Mouse (Mus musculus) neutrophil, adult 5-6 weeks (primary cell): ENCODE data around the gene Kcnd3. TPM values are rescaled to one million over a fixed set of nuclear protein-coding genes. Genes with fewer than 3 reads are reported as not detected.
"Not testable (repeated sequence)": the region's sequence is repeated elsewhere in the genome, so short reads cannot be mapped to it uniquely, and the experiment has no call there.

ENCODE experiments used
- ATAC-seq: fragments of 151-379, 151-347 bp; 2 replicates; pipeline ENCODE4 v1.8.0; 2017; ENCODE audit warnings: mild to moderate bottlenecking, moderate TSS enrichment; ENCODE audit not compliant: insufficient number of reproducible peaks, poor library complexity, low FRiP score, severe bottlenecking; ENCODE audit errors: extremely low read depth
- total RNA-seq: library from RNA; stranded (forward); fragments of 200-1000 nt; gene quantifications from 2 replicates; pipeline ENCODE4 v1.2.3, GENCODE M21; 2017

Gene Kcnd3
- total RNA-seq, 1 experiment from 2014 or later = not detected

DNA sequence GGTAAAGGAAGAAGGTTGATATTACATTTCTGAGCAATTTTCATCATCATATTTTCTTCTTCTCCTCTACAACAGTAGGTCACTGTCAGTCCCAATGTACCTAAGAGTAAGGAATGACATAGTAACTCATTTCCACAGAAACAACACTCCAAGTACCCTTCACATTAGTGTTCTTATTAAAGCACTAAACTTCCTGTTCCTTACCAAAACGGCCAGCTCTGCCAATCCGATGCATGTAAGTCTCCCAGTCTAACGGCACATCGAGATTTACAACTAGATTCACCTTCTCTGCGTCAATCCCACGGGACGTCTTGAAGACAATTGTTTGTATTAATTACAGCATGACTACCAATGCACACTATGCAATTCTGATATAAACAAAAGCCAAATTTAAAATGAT, 228.2 kb downstream of the Kcnd3 start:
- no peak for ATAC-seq

GRCm38 (mm10) chr3:105686394-105687323, 234.5 kb downstream of the Kcnd3 start:
- no peak for ATAC-seq

- ATAC-seq = peak; percentile 89
These were observed 235.4 kb downstream of the Kcnd3 start, which contains the start of gene Ddx20 for GRCm38 (mm10) chr3:105687324-105688060. Gene Ddx20, minus strand, starts transcription at chr3:105687574.

GRCm38 (mm10) chr3:105688536-105688935, 236.4 kb downstream of the Kcnd3 start:
- ATAC-seq = no peak

DNA sequence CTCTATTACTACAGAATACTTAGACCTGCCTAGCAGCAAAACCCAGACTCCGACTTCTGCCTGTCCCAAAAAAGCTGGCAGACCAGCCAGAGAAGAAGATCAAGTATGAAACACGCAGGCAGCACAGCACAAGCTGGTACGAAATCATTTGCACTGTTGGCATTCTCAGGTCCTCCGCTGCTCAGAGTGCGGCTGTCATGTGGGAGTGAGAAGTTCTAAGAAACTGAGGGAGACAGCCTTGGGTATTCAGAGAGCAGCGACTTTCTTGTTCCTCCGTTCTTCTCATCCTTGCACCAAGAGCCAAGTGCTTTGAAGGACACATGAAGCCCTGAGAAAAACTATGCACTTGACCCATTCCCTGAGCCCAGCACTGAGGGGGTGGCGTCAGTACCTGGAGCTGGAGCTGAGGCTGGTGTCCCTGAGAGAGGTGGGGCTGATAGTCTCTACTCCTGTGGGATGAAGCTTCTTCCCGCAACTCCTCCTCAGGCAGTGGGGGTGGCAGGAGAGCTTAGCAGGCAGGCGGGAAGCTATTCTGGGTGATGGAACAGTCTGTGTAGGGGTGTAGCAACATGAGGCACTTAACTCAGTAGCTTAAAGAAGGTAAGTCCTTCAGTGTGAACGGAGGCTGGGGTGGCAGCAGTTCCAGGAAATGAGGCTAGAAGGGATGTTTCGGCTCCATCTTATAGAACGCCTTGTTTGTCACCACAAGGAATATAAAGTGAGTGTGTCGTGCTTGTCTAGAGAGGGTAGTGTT, 241.4 kb downstream of the Kcnd3 start:
- ATAC-seq = no peak

DNA sequence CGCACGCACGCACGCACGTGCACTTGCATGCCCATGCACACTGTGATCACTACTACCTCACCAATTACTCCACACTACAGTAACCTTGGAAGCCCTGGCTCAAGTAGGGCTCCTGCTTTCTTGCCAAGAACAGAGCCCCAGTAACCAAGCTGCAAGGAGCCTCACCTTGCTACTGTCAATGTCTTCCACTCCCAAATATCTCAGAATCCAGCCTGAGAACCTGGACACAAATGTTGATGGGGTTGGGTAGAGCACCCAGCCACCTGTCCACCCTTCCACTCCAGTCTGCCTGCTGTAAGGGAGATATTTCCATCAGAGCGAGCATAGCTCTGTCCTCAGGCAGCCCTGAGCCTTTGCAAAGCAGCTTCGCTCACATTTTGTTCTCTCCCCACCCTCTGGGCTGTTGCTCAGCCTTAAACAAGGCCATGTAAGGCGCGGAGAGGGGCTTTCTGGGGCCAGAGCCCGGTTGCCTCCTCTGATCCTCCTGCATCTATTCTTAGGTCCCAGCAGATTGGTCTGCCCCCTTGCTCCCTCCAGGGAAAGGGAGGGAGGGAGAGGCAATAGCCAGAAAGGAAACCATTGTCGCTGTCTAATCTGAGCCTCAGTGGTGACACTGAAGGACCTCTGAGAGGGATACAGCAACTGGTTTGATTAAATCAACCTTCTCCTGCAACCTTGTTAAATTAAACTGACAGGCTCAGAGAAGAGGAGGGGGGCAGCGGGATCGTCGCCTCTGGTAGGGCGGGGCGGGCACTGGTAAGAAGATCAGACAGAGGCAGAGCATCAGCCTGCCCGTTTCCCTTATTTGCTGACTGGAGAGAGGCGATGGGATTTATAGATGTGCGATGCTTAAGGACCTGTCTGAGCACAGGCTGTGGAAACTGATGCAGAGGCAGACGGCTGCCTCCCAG, 243.6 kb downstream of the Kcnd3 start:
- no peak for ATAC-seq

DNA sequence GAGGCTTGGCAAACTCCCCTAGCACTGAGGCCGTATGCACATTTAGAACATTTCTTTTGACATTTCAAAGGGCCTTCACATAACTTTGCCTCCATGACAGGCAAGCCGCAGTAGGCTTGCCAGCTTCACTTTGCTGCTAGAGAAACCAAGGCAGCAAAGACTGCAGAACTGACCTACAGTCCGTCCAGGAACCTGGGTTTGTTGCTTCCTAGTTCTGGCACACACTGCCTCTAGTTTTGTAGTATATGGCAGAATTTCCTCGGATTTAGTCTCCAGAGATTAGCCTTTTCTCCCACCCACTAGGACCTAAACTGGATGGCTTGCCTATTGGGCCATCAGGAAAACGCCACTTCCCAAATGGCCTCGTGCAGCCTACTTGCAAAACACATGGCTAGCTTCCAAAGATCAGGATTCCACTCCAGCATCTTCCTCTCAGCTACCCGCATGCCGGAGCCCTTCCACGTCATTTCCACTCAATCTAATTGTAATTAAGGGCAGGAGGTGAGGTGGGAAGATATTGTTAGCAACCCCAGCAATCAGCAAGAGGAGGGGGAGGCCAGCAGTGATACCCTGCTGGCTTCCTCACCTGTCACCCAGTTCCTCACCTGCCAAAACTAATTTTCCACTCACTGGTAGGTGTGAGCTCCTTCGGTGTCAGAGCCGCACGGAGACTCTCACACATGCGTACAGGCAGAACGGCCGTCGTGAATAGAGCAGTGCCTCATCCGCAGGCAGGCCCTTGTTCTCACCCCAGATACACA, 244.4 kb downstream of the Kcnd3 start:
- ATAC-seq = no peak

- no peak for ATAC-seq
These were observed 245.0 kb downstream of the Kcnd3 start for GRCm38 (mm10) chr3:105697148-105697441.

GRCm38 (mm10) chr3:105698311-105698710, 246.2 kb downstream of the Kcnd3 start:
- no peak for ATAC-seq

- ATAC-seq = no peak
These were observed 247.3 kb downstream of the Kcnd3 start for GRCm38 (mm10) chr3:105699241-105699933.

DNA sequence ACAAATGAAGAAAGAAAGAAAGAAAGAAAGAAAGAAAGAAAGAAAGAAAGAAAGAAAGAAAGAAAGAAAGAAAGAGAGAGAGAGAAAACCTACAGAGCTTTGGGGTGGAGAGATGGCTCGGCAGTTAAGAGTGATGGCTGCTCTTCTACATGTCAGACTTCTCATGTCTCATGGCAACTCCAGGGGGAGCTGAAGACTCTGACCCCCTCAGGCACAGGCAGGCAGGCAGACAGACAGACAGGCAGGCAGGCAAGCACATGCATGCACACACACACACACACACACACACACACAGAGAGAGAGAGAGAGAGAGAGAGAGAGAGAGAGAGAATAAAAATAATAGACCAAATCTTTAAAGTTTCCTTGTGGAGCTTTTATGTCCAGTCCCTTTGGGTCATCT, 248.7 kb downstream of the Kcnd3 start:
- not testable (repeated sequence) for ATAC-seq

- no peak for ATAC-seq
These were observed 249.3 kb downstream of the Kcnd3 start for GRCm38 (mm10) chr3:105701399-105701798.

GRCm38 (mm10) chr3:105703571-105703970, 251.4 kb downstream of the Kcnd3 start:
- ATAC-seq = no peak

DNA sequence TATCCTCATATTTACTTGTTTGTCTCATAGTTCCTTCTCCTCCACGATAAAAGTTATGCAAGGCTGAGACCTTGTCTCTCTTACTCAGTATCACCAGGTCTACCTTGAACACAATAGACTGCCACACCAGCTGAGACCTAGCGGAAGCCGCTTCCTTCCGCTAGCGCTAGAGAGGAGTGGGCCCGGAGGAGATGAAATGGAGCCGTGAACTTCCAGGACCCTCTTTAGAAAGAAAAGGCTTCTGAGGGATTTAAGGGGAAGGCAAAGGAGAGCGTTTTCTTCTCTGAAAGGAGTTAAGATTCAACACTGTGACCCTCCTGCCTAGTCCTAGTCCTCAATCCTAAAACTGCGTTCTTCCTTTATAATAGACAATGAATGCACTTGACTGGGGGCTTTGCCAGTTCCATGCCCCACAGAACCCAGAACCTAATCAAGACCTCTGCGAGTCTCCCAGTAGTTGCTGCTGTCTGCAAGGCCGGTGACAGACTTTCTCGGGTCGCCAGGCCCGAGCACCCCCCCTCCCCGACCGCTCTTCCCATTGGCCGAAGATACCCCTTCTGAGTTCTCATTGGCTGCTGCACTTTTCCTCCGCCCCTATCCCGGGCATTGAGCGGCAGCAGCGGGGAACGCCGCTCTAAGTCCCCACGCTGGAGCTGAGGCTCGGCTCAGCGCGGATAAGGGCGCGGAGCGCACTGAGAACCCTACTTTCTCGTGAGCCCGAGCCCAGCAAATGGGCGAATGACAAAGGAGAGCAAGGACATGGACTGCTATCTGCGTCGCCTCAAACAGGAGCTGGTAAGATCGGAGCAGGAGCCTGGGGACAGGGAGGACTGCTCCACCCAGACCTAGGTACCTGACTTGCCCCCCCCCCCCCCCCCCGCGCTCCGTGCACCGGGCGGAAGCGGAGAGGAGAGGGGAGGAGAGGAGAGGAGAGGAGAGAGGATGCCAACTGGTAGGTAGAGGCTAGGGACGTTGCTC, 252.2 kb downstream of the Kcnd3 start, which contains the start of gene Inka2:
Gene Inka2, plus strand, starts transcription at position 569 of the 978 bp plus-strand sequence.
- peak; percentile 63 for ATAC-seq

DNA sequence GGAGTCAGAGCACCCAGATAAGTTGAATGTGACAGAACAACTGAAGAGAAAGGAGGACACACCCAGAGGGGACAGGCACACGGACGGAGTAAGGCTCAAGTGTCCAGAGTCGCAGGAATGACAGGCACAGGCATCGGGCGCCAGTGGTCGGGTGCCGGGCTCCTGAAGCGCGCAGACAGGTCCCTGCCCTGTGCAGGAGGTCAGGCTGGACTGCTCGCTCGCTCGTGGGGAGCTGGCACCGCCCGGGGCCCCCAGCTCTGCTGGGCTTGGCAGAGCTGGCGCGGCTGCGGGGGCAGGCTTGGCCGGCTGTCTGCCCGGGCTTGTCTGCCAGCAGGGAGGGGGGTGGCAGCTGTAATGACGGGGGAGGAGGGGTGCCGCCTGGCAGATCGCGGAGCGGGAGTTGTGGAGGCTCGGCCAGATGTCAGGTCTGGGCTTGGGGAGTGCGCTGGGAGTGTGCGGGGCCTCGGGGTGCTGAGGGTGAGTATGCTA, 253.0 kb downstream of the Kcnd3 start:
- ATAC-seq = peak; percentile 17; the same call in 1 of the 2 replicates

- no peak for ATAC-seq
These were observed 253.4 kb downstream of the Kcnd3 start for GRCm38 (mm10) chr3:105705561-105705960.
